Mouse (Mus musculus) E14TG2a.4 (cell line): ENCODE results near the gene Ttc13.

Source experiments
- CTCF ChIP-seq: conservative IDR thresholded peaks from 2 replicates; pipeline ENCODE4 v1.5.1; 2014; ENCODE audit warnings: low read length
- NANOG ChIP-seq: IDR thresholded peaks from 2 replicates; pipeline ENCODE4 v1.6.1; 2014; ENCODE audit warnings: borderline replicate concordance, low read length, mixed read lengths
- POU5F1 ChIP-seq: IDR thresholded peaks from 2 replicates; pipeline ENCODE4 v1.6.1; 2014; ENCODE audit warnings: low read length, borderline replicate concordance

GRCm38 (mm10) chr8:124648311-124648710 is 73.5 kb downstream of the Ttc13 start:
- TF ChIP-seq CTCF (no peak), POU5F1 (no peak), NANOG (no peak)
